Mouse (Mus musculus): ENCODE measurements around the gene Srsf3.

DNA sequence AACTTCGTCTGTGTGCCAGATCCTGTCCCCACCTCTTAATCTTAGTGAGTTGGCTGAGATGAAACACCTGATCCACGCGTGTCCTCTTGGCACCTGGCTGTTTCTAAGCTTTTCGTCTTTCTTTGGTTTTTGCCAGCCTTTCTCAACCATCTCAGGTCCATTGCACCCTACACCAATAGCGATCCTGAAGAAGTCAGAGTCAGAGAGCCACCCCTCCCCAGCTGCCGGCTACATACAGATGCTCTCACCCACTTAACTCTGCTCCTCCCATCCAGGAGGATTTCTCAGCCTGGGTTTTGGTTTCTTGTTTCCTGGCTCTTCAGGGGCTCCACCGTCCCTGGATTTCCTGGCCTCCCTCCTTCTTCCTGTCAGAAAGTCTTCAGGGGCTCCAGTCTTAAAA lies 13.0 kb upstream of the Srsf3 start:
- no peak for TF ChIP-seq EP300 (IDR thresholded peaks at IDR 0.05; ENCODE audit: insufficient read depth, low read depth, low read length)
- no peak for TF ChIP-seq CTCF (IDR thresholded peaks at IDR 0.05)
- no peak for TF ChIP-seq POLR2A (IDR thresholded peaks at IDR 0.05; ENCODE audit: insufficient read depth, low read depth, low read length)

Data from heart, adult 2 months (tissue).